Mouse (Mus musculus): ENCODE results near the gene Sema3a.
"Not testable (repeated sequence)": the region's sequence is repeated elsewhere in the genome, so short reads cannot be mapped to it uniquely, and the experiment has no call there.

The Sema3a gene

DNA sequence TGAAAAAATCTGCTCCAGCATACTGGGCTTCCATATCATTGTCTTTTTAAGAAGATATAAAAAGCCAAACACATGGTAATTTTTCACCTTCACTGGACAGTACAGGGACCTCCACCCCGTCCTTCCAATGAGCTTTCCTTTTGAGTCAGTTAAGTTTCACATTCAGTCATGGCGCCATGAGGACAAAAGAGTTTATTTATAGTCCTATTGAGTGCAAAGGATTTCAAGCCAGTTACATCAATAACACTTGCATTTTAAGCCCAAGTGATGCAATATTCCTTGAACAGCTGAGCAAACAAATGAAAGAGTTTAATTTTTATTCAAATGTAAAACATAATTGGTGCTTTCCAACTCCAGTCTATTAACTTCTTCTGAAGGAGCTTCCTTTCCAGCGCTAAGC lies 448.7 kb downstream of the Sema3a start:
- no peak for DNase-seq

DNA sequence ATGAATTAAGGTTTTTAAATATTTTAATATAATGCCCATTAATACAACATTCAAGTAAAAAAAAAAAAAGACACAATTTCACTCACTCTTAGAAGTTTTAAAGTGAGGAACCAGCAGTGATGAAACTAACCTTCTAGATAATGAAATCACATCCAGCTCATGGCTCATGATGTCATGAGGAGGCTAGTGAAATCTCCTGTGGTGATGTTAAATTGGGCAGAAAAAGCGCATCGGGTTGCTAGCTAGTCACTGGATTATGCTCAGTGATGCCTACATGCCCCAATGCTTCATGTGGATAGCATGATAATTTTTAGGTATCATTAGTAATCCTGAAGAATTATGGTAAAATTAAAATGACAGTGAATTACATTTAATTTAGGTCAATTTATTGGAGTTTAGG lies 453.9 kb downstream of the Sema3a start:
- DNase-seq: no peak

DNA sequence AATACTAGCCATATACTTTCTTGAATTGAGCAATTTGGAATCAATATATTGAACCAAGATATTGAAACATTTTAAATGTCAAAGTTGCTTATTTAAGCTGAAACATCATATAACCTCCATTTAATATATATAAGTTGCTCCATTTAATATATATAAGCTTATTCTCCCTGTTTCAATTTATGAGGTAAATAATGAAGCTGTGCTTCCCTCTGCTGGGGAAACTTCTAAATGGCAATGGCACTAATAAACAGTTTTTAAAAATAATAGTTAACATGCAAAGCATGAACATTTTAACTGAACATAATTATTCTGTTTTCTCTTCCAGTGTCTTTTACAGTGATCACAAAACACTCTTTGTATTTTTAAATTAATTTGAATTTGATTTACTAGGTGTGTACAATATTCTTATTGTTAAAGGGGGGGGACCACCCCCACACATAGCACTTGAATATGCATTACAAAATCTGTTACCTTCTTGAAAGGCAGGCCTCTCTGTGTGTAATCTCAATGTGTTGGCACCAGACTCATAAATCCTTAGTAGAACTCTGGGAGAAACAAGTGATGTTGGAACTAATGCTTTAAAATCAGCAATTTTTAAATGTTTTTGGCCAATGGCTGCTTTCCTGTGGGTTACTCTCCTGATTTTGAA lies 460.5 kb downstream of the Sema3a start:
- no peak for DNase-seq

DNA sequence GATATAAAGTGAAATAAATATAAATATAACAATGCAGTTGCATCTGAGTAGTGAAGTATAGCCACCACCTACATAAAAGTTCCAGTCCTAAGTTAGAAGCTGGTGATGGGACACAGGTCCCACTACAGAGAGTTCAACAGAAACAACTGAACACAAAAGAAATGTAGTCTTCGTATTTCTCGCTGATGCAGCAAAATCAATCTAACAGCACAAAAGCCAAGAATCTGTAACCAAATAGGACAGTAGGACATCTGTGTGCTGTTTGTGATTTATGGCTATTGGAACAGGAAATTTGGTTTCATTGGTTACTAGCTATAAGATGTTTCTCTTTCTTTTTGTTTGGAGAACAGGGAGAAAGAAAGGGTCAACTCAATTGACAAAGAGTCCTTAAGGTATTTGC lies 469.2 kb downstream of the Sema3a start:
- no peak for DNase-seq

DNA sequence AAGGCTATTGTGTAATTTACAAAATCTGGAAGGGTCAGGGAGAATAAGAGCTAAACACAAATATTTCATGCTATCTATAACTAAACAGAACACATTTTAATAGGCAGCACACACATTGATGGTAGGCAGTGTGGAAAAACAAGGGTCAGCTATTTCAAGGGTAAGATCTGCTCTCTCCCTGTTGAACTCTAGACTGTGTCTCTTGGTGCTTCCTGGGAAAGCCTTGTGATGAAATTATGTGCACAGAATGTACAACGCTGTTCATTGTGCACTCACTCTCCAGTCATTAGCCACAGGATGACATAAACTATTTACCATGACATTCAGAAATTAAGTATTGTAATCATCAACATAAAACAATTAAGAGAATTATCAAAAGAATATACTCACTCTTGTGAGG lies 486.4 kb downstream of the Sema3a start:
- no peak for DNase-seq

DNA sequence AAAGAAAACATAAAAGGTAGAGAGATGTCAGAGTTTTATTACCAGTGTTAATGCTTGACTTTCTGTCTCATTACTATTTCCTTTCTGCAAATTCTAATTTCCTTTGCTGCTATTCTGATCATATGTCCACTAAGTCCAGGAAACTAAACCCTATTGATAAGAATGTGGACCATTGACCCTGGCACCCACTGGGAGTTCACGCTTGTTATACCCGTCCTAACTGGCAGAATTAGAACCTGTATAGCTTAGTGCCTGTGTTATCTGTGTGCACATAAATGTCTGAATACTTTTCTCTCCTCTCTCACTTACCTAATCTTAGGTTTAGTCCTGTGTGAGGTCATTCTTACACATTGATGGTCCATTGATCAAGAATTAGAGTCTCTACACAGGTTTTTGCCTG lies 486.9 kb downstream of the Sema3a start:
- no peak for DNase-seq

DNA sequence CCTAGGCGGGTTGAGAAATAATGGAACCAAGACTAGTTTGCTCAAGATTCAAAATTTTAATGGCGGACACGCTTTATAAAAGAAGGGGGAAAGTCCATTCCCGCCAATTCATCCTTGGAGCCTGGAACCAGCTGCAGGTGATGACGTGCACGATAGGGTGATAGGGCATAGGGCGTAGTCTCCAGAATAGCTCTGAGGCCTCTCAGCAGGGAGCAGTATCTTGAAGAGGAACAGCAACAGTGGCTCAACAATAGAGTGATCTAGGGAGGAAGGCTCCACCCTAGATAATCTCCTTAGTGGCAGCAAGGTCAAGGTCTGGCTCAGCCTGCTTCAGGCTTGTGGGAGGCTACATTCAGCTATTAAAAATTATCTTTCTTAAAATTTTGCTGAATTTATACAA lies 489.4 kb downstream of the Sema3a start:
- DNase-seq: not testable (repeated sequence)

DNA sequence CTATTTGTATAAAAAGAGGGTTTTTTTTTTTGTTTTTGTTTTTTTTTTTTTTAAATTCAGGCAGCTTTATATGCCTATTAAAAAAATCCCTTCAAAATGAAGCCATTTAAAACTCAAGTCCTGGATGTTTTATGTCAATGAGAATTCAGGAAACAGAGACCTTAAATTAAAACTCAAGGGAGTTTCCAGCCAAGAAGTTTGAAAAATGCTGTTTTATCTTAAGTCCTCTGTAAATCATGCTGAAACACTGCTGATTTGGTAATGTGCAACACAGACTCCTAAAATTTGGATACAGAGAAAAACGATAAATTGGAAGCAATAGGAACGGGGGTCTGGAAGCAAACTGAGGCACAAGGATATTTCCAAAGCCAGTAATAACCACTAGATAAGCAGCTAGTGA lies 490.7 kb downstream of the Sema3a start:
- DNase-seq: no peak

DNA sequence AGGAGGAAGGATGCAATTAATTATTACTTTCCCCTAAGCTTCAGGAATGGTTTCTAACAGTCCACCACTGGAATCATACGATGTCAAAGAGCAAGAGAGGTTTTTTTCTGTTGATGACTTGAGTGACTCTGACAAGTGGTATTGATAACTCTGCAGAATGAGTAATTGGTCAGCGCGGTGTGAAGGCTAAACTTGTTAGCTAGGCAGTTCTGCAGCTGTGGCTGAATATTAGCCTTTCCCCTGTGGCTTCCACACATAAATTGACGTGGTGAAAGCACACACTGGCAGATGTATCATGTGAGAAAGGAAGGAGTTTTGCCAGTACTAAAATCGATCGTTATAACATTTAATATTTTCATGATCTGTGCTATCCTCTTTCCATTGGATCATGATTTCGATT lies 497.4 kb downstream of the Sema3a start:
- DNase-seq: no peak

DNA sequence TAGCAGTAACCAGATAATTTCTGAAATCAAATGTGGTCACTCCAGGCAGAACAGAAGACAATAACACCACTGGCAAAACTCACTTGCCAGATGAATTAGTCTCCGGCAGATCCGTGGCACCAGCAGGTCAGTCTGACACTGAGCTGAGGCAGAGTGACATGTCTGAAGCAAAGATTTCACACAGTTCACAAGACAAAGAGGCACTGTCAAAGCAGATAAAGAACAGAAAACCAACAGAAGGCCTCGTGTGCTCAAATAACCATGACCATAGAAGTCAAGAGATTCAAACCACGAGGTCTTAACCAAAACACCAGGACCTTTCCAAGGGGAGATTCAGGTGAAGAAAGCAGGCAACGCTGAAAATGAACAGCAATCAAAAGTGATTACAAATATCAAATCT lies 499.5 kb downstream of the Sema3a start:
- no peak for DNase-seq

DNA sequence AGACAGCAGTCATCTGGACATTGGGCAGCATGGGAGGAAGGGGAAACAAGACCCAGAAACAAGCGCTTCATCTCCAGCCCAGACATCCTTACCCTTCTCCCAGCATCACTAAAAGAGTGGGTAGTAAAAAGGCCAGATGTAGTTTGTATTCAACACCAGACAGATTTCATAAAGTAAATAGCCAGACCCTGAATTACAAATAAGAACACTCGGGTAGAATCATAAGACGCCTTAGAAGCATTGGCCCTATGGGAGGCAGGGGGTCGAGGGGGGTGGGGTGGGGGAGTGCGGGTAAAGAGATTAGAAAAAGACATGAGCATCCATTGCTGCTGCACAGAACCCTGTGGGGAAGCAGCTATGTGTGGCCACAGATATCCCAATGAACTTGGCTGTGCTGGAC lies 500.9 kb downstream of the Sema3a start:
- DNase-seq: no peak

DNA sequence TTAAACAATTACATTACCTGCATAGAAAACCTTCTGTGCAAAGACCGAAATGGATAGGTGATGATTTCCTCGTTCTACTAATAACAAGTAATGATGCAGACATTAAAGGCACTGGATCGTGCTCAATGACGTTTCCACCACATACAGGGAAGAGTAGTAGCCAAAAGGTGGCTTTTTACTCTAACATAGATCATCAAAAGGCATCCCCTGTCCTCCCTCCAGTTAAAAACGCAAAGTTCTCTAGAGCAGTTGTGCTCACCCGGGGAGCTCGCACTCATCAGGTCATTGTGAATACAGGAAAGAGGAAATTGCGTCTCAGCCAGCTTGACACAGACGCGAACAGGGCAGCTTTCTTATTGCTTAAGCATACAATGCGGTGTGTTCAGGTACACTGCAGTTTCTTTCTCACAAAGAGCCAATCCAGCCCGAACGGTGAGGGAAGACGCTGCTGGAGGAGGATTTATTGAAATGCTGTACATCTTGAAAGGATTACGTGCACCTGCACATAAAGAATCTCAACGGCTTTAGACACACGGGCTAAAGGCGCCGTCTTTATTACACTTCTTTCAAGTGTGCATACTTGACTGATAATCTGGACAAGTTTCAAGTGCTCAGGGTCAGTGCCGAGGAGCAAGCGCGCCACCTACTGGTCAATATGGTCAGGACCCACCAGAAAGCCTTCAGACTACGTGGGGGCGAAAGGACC lies 503.5 kb downstream of the Sema3a start:
- peak; percentile 57 for DNase-seq

DNA sequence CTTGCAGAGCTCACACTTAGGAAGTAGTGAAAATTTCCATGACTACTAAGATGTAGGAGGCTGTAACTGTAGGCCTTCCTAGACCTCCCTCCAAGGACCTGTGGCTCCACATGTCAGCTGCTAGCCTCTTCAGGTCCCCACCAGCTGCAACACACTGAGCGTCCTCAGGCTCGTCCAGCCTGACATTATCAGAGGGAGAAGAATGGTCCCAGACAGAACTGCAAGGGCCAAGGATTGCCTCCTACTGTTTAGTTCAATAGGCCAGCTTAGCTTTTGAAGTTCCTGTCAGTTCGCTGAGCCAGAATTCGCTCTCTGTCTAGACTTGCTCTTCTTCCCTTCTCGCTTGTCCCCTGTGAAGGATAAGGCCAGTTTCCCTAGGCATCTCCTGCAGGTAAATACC lies 504.7 kb downstream of the Sema3a start:
- DNase-seq: no peak

DNA sequence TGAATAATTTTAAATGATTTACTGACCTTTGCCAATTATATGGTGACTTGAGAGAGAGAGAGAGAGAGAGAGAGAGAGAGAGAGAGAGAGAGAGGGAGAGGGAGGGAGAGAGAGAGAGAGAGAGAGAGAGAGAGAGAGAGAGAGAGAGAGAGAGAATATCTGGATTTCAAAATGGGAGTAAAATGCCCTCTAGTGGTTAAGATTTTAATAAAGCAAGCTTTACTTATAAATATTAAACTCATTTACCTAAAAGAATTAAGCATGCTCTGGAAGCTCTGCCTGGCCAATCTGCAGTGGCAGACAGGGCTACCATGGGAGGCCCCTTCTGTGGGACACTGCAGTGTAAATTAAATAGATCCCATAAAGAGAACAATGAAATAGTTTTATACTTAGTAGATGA lies 505.5 kb downstream of the Sema3a start:
- DNase-seq: no peak

DNA sequence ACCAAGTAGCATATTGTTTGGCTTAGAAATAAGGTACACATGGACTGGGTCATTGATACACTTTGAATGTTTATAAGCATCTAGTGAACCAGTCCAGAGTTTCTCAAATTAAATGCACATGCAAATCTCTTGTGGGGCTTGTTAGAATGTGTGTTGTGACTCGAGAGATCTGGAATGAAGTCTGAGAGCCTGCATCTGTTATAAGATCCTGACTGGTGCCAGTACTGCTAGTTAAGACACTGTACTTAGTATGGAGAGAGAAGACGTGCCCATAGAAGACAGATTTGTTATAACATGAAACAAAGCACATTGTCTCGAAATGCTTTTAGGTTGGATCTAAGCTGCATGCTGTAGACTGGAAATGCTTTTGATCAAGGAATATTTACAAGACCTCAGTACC lies 511.0 kb downstream of the Sema3a start:
- no peak for DNase-seq
